Mouse (Mus musculus) adrenal gland, postnatal 10 days (tissue): ENCODE data around the gene Sypl. TPM values are rescaled to one million over a fixed set of nuclear protein-coding genes. Genes with fewer than 3 reads are reported as not detected.

Experiments used
- total RNA-seq, 2 experiments: library from RNA; stranded (reverse); gene quantifications; 2 replicates each; pipeline ENCODE4 v1.2.3; 2021

Gene Sypl
- total RNA-seq, 2 experiments from 2014 or later, result 95.0 to 99.0 TPM

Other genes with a start within 250 kb of the Sypl start
- gene Nampt, start 134.3 kb upstream of the Sypl start, total RNA-seq, result 100 to 1,000 TPM in 1 of 2 experiments, 10 to 100 TPM in 1; 89.7 to 171 TPM
- under 1 TPM in 1 of 2 experiments, not detected in 1; 0.27 TPM for gene Cdhr3, start 139.0 kb downstream of the Sypl start, total RNA-seq
- 10 to 100 TPM; 20.1 to 32.3 TPM for gene Atxn7l1, start 193.8 kb downstream of the Sypl start, total RNA-seq